Mouse (Mus musculus): ENCODE data around the gene Zscan4-ps1. TPM values are rescaled to one million over a fixed set of nuclear protein-coding genes. Genes with fewer than 3 reads are reported as not detected.
"Not testable (repeated sequence)": the region's sequence is repeated elsewhere in the genome, so short reads cannot be mapped to it uniquely, and the experiment has no call there.

The Zscan4-ps1 gene
- polyA plus RNA-seq (2017; shearing (Covaris generic)): not detected

DNA sequence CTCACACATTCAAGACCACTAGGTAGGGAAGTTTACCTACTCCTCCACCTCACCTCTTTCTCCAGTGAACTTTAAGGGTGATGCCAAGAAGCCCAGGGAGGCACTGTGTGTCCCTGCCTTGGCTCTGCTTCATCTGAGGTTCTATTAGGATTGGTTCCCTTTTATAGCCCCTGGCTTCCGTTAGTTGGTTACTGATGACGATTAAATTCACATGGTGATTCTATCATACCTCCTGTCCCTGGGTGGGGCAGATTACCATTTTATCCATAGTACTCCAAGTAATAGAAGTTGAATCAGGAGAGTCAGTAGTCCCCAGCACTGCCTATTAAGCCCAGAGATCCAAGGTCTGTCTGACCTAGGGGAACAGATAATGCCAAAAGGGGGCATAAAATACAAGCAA lies at the start of gene Zscan4-ps1:
Gene Zscan4-ps1 (minus strand): TSS at position 101 of the 400 bp plus-strand sequence.
- ATAC-seq: not testable (repeated sequence)

Other genes with a start within 250 kb of the Zscan4-ps1 start
- not detected for gene Zscan4b, start 164.6 kb downstream of the Zscan4-ps1 start, polyA plus RNA-seq (2017; shearing (Covaris generic))
- not detected for gene Zscan4c, start 63.9 kb downstream of the Zscan4-ps1 start, polyA plus RNA-seq (2017; shearing (Covaris generic))
- under 1 TPM in 1 of 2 experiments, not detected in 1; 0.26 TPM for gene Zscan4d, start 96.5 kb upstream of the Zscan4-ps1 start, polyA plus RNA-seq (2017; shearing (Covaris generic))
- gene Zscan4e, start 241.0 kb upstream of the Zscan4-ps1 start, polyA plus RNA-seq (2017; shearing (Covaris generic)): not detected